Mouse (Mus musculus): ENCODE results near the gene Iqschfp.

Gene Iqschfp

DNA sequence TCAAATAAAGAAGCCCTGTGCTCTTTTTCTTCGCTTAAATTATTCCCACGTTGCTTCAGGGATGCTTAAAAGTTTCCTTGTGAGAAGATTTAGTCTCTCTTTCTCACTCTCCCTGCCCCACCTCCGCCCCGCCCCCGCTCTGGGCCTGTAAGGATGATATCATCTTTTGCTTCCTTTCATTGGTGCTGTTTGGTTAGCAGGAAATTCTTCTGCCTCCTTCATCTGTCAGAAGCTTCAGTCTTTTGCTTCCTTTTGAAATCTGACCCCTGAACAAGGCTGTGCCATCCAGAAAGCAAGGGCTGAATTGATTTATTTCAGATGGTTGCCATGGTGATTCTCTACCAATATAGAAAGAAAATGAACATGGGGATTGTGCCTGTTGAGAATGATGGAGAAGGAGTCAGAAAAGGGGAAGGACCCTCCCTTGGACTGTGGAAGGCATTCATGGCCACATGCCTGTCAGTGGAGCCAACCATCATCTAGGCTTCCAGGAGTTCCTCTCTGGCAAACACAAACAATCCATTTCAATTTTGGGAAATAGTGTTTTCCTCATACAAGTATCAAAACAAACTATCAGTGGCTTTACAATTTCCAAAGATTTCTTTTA, 62.5 kb downstream of the Iqschfp start:
- no peak for DNase-seq (ENCODE audit: low read depth)

DNA sequence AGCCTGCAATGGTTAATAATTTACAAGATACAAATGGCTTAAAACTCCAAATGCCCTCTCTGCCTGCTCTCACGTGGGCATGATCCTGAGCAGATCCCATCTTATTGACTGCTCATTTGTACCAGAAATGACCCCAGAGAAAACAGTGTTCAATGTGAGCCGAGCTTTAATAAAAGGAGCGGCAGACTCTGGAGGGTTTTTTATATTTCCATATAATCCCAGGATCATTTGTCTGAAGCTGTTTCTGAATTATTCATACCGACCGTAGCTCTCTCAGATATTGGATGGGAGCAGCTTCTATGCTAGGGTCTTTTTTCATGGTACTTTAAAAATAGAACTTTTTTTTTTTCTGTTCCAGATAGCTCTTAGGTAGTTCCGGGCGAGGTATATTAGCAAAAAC, 67.6 kb downstream of the Iqschfp start:
- no peak for DNase-seq (ENCODE audit: low read depth)

- no peak for DNase-seq (ENCODE audit: low read depth)
Observed at GRCm38 (mm10) chr3:67960133-67960532, 68.1 kb downstream of the Iqschfp start.

DNA sequence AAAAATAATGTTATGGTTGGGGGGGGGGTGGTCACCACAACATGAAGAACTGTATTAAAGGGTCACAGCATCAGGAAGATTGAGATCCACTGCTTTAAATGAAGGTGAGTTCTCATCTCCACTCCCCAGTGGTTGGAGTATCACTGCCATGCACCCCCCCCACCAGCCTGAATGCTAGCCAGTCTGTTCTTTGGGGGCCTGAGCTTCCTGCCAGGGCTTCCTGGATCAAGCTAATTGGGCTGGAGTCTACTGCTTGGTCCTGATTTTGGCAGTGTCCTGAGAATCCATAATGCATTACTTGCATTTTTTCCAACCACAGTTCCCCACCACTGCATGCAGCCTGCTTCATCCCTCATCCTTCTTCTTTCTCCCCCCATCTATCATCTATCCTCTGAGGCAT, 68.7 kb downstream of the Iqschfp start:
- no peak for DNase-seq (ENCODE audit: low read depth)

DNA sequence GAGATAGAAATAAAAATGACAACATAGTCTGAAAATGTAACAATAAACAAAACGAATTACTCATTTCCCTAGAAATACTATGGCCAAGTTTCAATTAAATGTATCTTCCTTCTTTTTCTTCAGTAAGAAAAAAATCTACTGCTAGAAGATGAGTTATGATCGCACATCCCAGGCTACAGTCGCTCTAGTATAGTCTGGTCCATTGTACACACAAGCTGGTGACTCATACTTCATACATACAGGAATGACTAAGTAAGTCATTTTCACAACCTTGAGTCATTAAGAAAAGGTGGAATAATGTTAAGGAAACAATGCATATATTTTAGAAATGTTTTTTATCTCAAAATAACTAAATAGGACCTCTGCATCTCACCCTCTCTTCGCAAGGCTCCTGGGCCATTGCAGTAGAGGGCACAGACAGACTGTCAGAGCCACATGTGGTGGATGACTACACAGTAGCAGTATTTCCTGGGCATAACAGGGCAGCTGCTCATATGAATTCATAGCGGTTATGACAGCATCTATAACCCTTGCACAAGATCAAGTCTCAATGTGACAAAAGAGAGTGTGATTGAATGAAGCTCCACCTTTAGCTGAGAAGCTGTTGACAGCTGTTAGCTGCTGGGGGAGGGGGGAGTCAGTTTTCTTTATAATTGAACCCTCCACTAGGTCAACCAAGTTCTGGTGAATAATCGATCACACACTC, 70.1 kb downstream of the Iqschfp start:
- DNase-seq (ENCODE audit: low read depth) = no peak

GRCm38 (mm10) chr3:67974340-67974998, 82.4 kb downstream of the Iqschfp start:
- DNase-seq (ENCODE audit: low read depth) = no peak

- no peak for DNase-seq (ENCODE audit: low read depth)
Observed at GRCm38 (mm10) chr3:67980006-67980405, 88.0 kb downstream of the Iqschfp start.

DNA sequence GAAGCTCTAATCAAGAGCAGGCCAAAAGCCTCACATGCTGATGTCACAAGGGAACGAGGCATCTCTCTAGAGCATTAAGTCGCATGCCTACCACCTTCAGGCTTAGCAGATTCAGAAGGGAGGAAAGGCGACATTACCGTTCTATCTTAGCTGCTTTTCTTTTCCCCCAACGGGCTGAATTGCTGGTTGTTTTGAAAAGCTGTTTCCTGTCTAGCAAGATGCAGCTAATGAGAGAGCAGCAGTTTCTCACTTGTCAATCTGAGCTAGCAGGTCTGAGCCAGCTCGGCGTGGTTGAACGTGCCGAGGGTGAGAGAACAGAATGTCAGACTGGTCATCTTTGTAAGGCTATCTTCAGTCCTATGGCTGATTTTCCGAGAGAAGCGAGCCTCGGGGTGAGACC, 91.3 kb downstream of the Iqschfp start:
- no peak for DNase-seq (ENCODE audit: low read depth)

GRCm38 (mm10) chr3:68002415-68002814, 110.4 kb downstream of the Iqschfp start:
- no peak for DNase-seq (ENCODE audit: low read depth)

- DNase-seq (ENCODE audit: low read depth) = no peak
Observed at GRCm38 (mm10) chr3:68012342-68012741, 120.3 kb downstream of the Iqschfp start.

- no peak for DNase-seq (ENCODE audit: low read depth)
Observed at GRCm38 (mm10) chr3:68015786-68016185, 123.8 kb downstream of the Iqschfp start.

GRCm38 (mm10) chr3:68019401-68019800, 127.4 kb downstream of the Iqschfp start:
- no peak for DNase-seq (ENCODE audit: low read depth)

GRCm38 (mm10) chr3:68036097-68036496, 144.1 kb downstream of the Iqschfp start:
- no peak for DNase-seq (ENCODE audit: low read depth)

GRCm38 (mm10) chr3:68042951-68043350, 150.9 kb downstream of the Iqschfp start:
- DNase-seq (ENCODE audit: low read depth) = no peak

GRCm38 (mm10) chr3:68045475-68046416, 153.7 kb downstream of the Iqschfp start:
- peak; percentile 57 for DNase-seq (ENCODE audit: low read depth)

GRCm38 (mm10) chr3:68053538-68053937, 161.5 kb downstream of the Iqschfp start:
- DNase-seq (ENCODE audit: low read depth) = peak; percentile 51

GRCm38 (mm10) chr3:68055071-68055470, 163.0 kb downstream of the Iqschfp start:
- DNase-seq (ENCODE audit: low read depth) = no peak

- peak; percentile 76 for DNase-seq (ENCODE audit: low read depth)
Observed at GRCm38 (mm10) chr3:68056373-68057275, 164.6 kb downstream of the Iqschfp start.

- no peak for DNase-seq (ENCODE audit: low read depth)
Observed at GRCm38 (mm10) chr3:68059162-68059800, 167.2 kb downstream of the Iqschfp start.

- no peak for DNase-seq (ENCODE audit: low read depth)
Observed at GRCm38 (mm10) chr3:68064731-68065130, 172.7 kb downstream of the Iqschfp start, which contains the start of gene Schip1. Schip1 (plus strand) TSS chr3:68064802.

All from induced T-regulatory cell, adult 2 months (primary cell).